Mouse (Mus musculus) MEL (cell line): Measurements from ENCODE around the gene Fancc. TPM values are rescaled to one million over a fixed set of nuclear protein-coding genes. Genes with fewer than 3 reads are reported as not detected.

Experiments used
- DNase-seq: peaks from one replicate; pipeline ENCODE4 v3.0.0; 2011; ENCODE audit warnings: low read depth, low spot score
- H3K27ac ChIP-seq: 2 replicates; pipeline ENCODE4 v1.5.1; 2012; ENCODE audit warnings: low read depth, mild to moderate bottlenecking, control low read depth, low read length, moderate library complexity; ENCODE audit not compliant: control insufficient read depth
- H3K27me3 ChIP-seq, 2 experiments: fragments of 150-350 bp in 1 of 2; sonication (generic) in 1 of 2; 2 replicates each; pipeline ENCODE4 v1.6.1; 2012; ENCODE audit warnings: low read length in 2 of 2, mild to moderate bottlenecking in 2 of 2, improper control_type of control experiment in 1 of 2, moderate library complexity in 1 of 2; ENCODE audit not compliant: insufficient read depth in 2 of 2, control insufficient read depth in 1 of 2
- H3K36me3 ChIP-seq, 2 experiments: 2 replicates each; pipeline ENCODE4 v1.6.1; 2012 to 2014; ENCODE audit warnings: low read length in 2 of 2, improper control_type of control experiment in 1 of 2, inconsistent platforms in 1 of 2, mild to moderate bottlenecking in 1 of 2; ENCODE audit not compliant: insufficient read depth in 2 of 2, control insufficient read depth in 1 of 2
- H3K4me1 ChIP-seq, 2 experiments: fragments of 150-350 bp in 1 of 2; sonication (generic) in 1 of 2; 2 replicates each; pipeline ENCODE4 v1.6.1; 2012; ENCODE audit warnings: low read length in 2 of 2, improper control_type of control experiment in 1 of 2, mild to moderate bottlenecking in 1 of 2; ENCODE audit not compliant: insufficient read depth in 2 of 2, control insufficient read depth in 1 of 2
- H3K4me3 ChIP-seq, 2 experiments: fragments of 150-350 bp in 1 of 2; sonication (generic) in 1 of 2; 2 replicates each; pipeline ENCODE4 v1.5.1; 2012; ENCODE audit warnings: low read depth in 2 of 2, low read length in 2 of 2, mild to moderate bottlenecking in 2 of 2, moderate library complexity in 2 of 2, control low read depth in 1 of 2, improper control_type of control experiment in 1 of 2; ENCODE audit not compliant: control insufficient read depth in 1 of 2, insufficient read depth in 1 of 2
- H3K79me2 ChIP-seq: 2 replicates; pipeline ENCODE4 v1.6.1; 2012; ENCODE audit warnings: mild to moderate bottlenecking, low read length, moderate library complexity; ENCODE audit not compliant: control insufficient read depth, poor library complexity, insufficient read depth
- H3K9ac ChIP-seq: 2 replicates; pipeline ENCODE4 v1.6.1; 2012; ENCODE audit warnings: low read depth, mild to moderate bottlenecking, control low read depth, low read length, moderate library complexity; ENCODE audit not compliant: control insufficient read depth, poor library complexity, severe bottlenecking
- H3K9me3 ChIP-seq: fragments of 150-350 bp; sonication (generic); replicated peaks from 2 replicates; pipeline ENCODE4 v1.6.1; 2012; ENCODE audit warnings: mild to moderate bottlenecking, low read length, improper control_type of control experiment, moderate library complexity; ENCODE audit not compliant: insufficient read depth
- BHLHE40 ChIP-seq: IDR thresholded peaks from 2 replicates; pipeline ENCODE4 v1.6.1; 2012; ENCODE audit warnings: low read depth, mild to moderate bottlenecking, inconsistent platforms, low read length, improper control_type of control experiment, borderline replicate concordance
- E2F4 ChIP-seq: IDR thresholded peaks from 2 replicates; pipeline ENCODE4 v1.6.1; 2011; ENCODE audit warnings: low read depth, low read length, improper control_type of control experiment, borderline replicate concordance
- ELF1 ChIP-seq: IDR thresholded peaks from 2 replicates; pipeline ENCODE4 v1.6.1; 2014; ENCODE audit warnings: low read depth, mild to moderate bottlenecking, inconsistent platforms, low read length, improper control_type of control experiment, moderate library complexity
- HCFC1 ChIP-seq: IDR thresholded peaks from 2 replicates; pipeline ENCODE4 v1.6.1; 2012; ENCODE audit warnings: low read depth, mild to moderate bottlenecking, inconsistent platforms, low read length, improper control_type of control experiment, moderate library complexity
- KAT2A ChIP-seq: conservative IDR thresholded peaks from 2 replicates; pipeline ENCODE4 v1.6.1; 2012; ENCODE audit warnings: low read depth, low read length, improper control_type of control experiment, inconsistent platforms
- MAFK ChIP-seq: IDR thresholded peaks from 2 replicates; pipeline ENCODE4 v1.6.1; 2011; ENCODE audit warnings: low read depth, mild to moderate bottlenecking, low read length, improper control_type of control experiment, borderline replicate concordance
- MAX ChIP-seq: IDR thresholded peaks from 2 replicates; pipeline ENCODE4 v1.6.1; 2011; ENCODE audit warnings: low read length, improper control_type of control experiment
- MEF2A ChIP-seq: IDR thresholded peaks from 2 replicates; pipeline ENCODE4 v1.6.1; 2014; ENCODE audit warnings: low read depth, mild to moderate bottlenecking, inconsistent platforms, low read length, improper control_type of control experiment; ENCODE audit not compliant: poor library complexity, insufficient replicate concordance, severe bottlenecking; ENCODE audit errors: extremely low read depth
- MXI1 ChIP-seq: IDR thresholded peaks from 2 replicates; pipeline ENCODE4 v1.6.1; 2011; ENCODE audit warnings: mild to moderate bottlenecking, low read depth, low read length, improper control_type of control experiment
- MYB ChIP-seq: IDR thresholded peaks from 2 replicates; pipeline ENCODE4 v1.6.1; 2011; ENCODE audit warnings: mild to moderate bottlenecking, low read depth, low read length, improper control_type of control experiment
- MYC ChIP-seq: IDR thresholded peaks from 2 replicates; pipeline ENCODE4 v1.6.1; 2011; ENCODE audit warnings: low read depth, mild to moderate bottlenecking, low read length, improper control_type of control experiment, moderate library complexity
- NELFE ChIP-seq: IDR thresholded peaks from 2 replicates; pipeline ENCODE4 v1.6.1; 2011; ENCODE audit warnings: low read depth, low read length, improper control_type of control experiment
- POLR2A ChIP-seq, 2 experiments: IDR thresholded peaks; 2 replicates each; pipeline ENCODE4 v1.6.1; 2011 to 2012; ENCODE audit warnings: low read length in 2 of 2, mild to moderate bottlenecking in 2 of 2, control low read depth in 1 of 2, improper control_type of control experiment in 1 of 2, low read depth in 1 of 2, moderate library complexity in 1 of 2; ENCODE audit not compliant: control insufficient read depth in 1 of 2, insufficient read depth in 1 of 2, poor library complexity in 1 of 2
- POLR2AphosphoS2 ChIP-seq: IDR thresholded peaks from 2 replicates; pipeline ENCODE4 v1.6.1; 2011; ENCODE audit warnings: low read length, improper control_type of control experiment
- RAD21 ChIP-seq: IDR thresholded peaks from 2 replicates; pipeline ENCODE4 v1.6.1; 2011; ENCODE audit warnings: mild to moderate bottlenecking, low read depth, low read length, improper control_type of control experiment
- RCOR1 ChIP-seq: IDR thresholded peaks from 2 replicates; pipeline ENCODE4 v1.6.1; 2012; ENCODE audit warnings: low read depth, mild to moderate bottlenecking, inconsistent platforms, low read length, improper control_type of control experiment
- SIN3A ChIP-seq: IDR thresholded peaks from 2 replicates; pipeline ENCODE4 v1.6.1; 2012; ENCODE audit warnings: low read length, improper control_type of control experiment, inconsistent platforms
- SMC3 ChIP-seq: IDR thresholded peaks from 2 replicates; pipeline ENCODE4 v1.6.1; 2011; ENCODE audit warnings: low read depth, low read length, improper control_type of control experiment
- TAL1 ChIP-seq: IDR thresholded peaks from 2 replicates; pipeline ENCODE4 v1.6.1; 2012; ENCODE audit warnings: mild to moderate bottlenecking, inconsistent platforms, low read length, moderate library complexity, mixed read lengths
- TBP ChIP-seq: IDR thresholded peaks from 2 replicates; pipeline ENCODE4 v1.8.0; 2011; ENCODE audit warnings: low read depth, low read length, improper control_type of control experiment
- TCF12 ChIP-seq: IDR thresholded peaks from 2 replicates; pipeline ENCODE4 v1.6.1; 2014; ENCODE audit warnings: low read depth, mild to moderate bottlenecking, inconsistent platforms, low read length, improper control_type of control experiment, moderate library complexity
- UBTF ChIP-seq: IDR thresholded peaks from 2 replicates; pipeline ENCODE4 v1.6.1; 2012; ENCODE audit warnings: low read depth, mild to moderate bottlenecking, inconsistent platforms, low read length, improper control_type of control experiment, moderate library complexity, borderline replicate concordance; ENCODE audit not compliant: insufficient read depth
- USF1 ChIP-seq: IDR thresholded peaks from 2 replicates; pipeline ENCODE4 v1.6.1; 2014; ENCODE audit warnings: low read depth, mild to moderate bottlenecking, inconsistent platforms, low read length, improper control_type of control experiment, moderate library complexity
- USF2 ChIP-seq, 2 experiments: IDR thresholded peaks; 2 replicates each; pipeline ENCODE4 v1.6.1; 2011 to 2012; ENCODE audit warnings: improper control_type of control experiment in 2 of 2, low read length in 2 of 2, borderline replicate concordance in 1 of 2, inconsistent platforms in 1 of 2, low read depth in 1 of 2, mild to moderate bottlenecking in 1 of 2; ENCODE audit not compliant: insufficient read depth in 1 of 2
- ZC3H11A ChIP-seq: IDR thresholded peaks from 2 replicates; pipeline ENCODE4 v1.6.1; 2012; ENCODE audit warnings: low read depth, mild to moderate bottlenecking, inconsistent platforms, low read length, improper control_type of control experiment
- ZKSCAN1 ChIP-seq: IDR thresholded peaks from 2 replicates; pipeline ENCODE4 v1.6.1; 2012; ENCODE audit warnings: low read depth, mild to moderate bottlenecking, inconsistent platforms, low read length, improper control_type of control experiment, moderate library complexity
- ZMIZ1 ChIP-seq: IDR thresholded peaks from 2 replicates; pipeline ENCODE4 v1.6.1; 2012; ENCODE audit warnings: low read depth, mild to moderate bottlenecking, inconsistent platforms, low read length, improper control_type of control experiment, moderate library complexity
- ZNF384 ChIP-seq: IDR thresholded peaks from 2 replicates; pipeline ENCODE4 v1.6.1; 2012; ENCODE audit warnings: low read depth, mild to moderate bottlenecking, inconsistent platforms, low read length, improper control_type of control experiment
- polyA plus RNA-seq, 2 experiments: library from polyadenylated mRNA; stranded (reverse) in 1 of 2; unstranded in 1 of 2; fragments of >175 nt in 1 of 2; fragments of >200 nt in 1 of 2; gene quantifications; 2 replicates each; pipeline versions ENCODE4 v1.2.1 to v1.2.4; 2012; ENCODE audit warnings: low replicate concordance in 2 of 2, low read depth in 1 of 2; ENCODE audit not compliant: insufficient read length in 2 of 2, insufficient read depth in 1 of 2, missing spikeins in 1 of 2
- total RNA-seq: library from RNA; depleted of rRNA; stranded (reverse); fragments of 300-350 nt; gene quantifications from 2 replicates; pipeline ENCODE4 v1.2.3, GENCODE M21; 2012

Gene Fancc
- total and polyA plus RNA-seq, 3 experiments, result 4.0 to 5.5 TPM; not detected in 1

- H3K4me3 ChIP-seq, result no peak overlapping the region
- no peak for DNase-seq
- H3K9me3 ChIP-seq, result no peaks in the 10 kb centered on the region
- no peak overlapping the region for H3K27ac ChIP-seq
- no peaks in the 10 kb centered on the region for H3K27me3 ChIP-seq
- no peak for TF ChIP-seq TAL1
- TF ChIP-seq USF1, result no peak
- no peak for TF ChIP-seq HCFC1
- TF ChIP-seq POLR2AphosphoS2, result no peak
- no peak for TF ChIP-seq ZNF384
- no peak for TF ChIP-seq NELFE
- no peak for TF ChIP-seq E2F4
- no peak for TF ChIP-seq POLR2A (IDR thresholded peaks at IDR 0.05; ENCODE audit: control insufficient read depth in 1 of 2, insufficient read depth in 1 of 2, low read depth in 1 of 2, low read length in 2 of 2, poor library complexity in 1 of 2)
- TF ChIP-seq ZMIZ1, result no peak
- TF ChIP-seq TCF12, result no peak
- TF ChIP-seq USF2 (IDR thresholded peaks at IDR 0.05; ENCODE audit: borderline replicate concordance in 1 of 2, insufficient read depth in 1 of 2, low read depth in 1 of 2, low read length in 2 of 2), result no peak
- TF ChIP-seq RCOR1, result no peak
- no peak for TF ChIP-seq MXI1
- TF ChIP-seq SMC3, result no peak
- no peak for TF ChIP-seq ZKSCAN1
- TF ChIP-seq UBTF, result no peak
- TF ChIP-seq MYB, result no peak
- TF ChIP-seq, all 39 proteins: peak for 0
- no peaks in the 10 kb centered on the region for H3K79me2 ChIP-seq
- H3K36me3 ChIP-seq, result peaks cover 0 to 6% of the 10 kb centered on the region in 2 experiments; a peak in 2 of 4 replicates
- H3K9ac ChIP-seq, result no peak overlapping the region
- 0 out of 4 replicates have a peak, but pooled peaks cover 0 to 2% of the 10 kb centered on the region in 2 experiments for H3K4me1 ChIP-seq
Measured at GRCm38 (mm10) chr13:63278796-63279475, 218.1 kb downstream of the Fancc start.

DNA sequence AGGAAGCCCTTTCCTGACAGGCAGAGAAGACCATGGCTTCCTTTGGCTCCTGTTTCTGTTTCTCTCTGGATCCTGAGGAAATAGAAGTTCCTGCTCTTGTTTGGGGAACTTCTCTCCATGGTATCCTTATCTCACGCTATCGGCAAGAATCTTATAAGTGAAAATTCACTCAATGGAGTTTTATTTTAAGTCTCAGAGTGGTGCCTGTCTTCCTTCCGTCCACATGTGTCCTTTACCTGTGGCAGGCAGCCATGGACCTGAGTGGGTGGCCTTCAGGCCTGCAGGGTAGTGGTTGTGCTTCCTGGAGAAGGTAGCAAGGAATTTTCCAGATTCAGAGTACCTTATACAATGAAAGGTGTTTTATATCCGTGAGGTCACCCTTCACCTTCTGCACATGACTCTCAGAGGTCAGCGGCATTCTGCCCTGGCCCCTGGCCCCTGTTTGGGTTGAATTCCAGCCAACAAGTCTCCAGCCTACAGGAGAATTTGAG is 218.9 kb downstream of the Fancc start:
- Histone ChIP-seq H3K27me3 (no peaks in the 10 kb centered on the region), H3K79me2 (no peaks in the 10 kb centered on the region), H3K27ac (no peak overlapping the region), H3K4me1 (0 out of 4 replicates have a peak, but pooled peaks cover 0 to 2% of the 10 kb centered on the region in 2 experiments), H3K9me3 (no peaks in the 10 kb centered on the region), H3K36me3 (peaks cover 0 to 6% of the 10 kb centered on the region in 2 experiments; a peak in 2 of 4 replicates), H3K4me3 (no peak overlapping the region), H3K9ac (no peak overlapping the region)
- DNase-seq, result no peak
- TF ChIP-seq ZC3H11A (no peak), KAT2A (no peak), NELFE (no peak), RAD21 (no peak), ELF1 (no peak), BHLHE40 (no peak), SMC3 (no peak), MYC (no peak), MYB (no peak), ZNF384 (no peak), TBP (no peak), MAFK (no peak), TAL1 (no peak), SIN3A (no peak), MAX (no peak), USF2 (IDR thresholded peaks at IDR 0.05; ENCODE audit: borderline replicate concordance in 1 of 2, insufficient read depth in 1 of 2, low read depth in 1 of 2, low read length in 2 of 2) (no peak), MEF2A (no peak), E2F4 (no peak)
